Comparison of ENCODE assay signal across 8 mouse cellular contexts in genomic region chr12:38843801-38844295, GRCm38 (mm10).
DNase-seq lines count a peak whose midpoint lies in the region; ATAC-seq and TF ChIP-seq lines count a peak whose summit lies in the region.

No protein-coding gene starts in this region.

- H3K9me3 ChIP-seq in heart, embryonic 11.5 days (replicated peaks; ENCODE audit: control insufficient read depth, low read length): no peaks in the 10 kb centered on the region
- no peaks in the 10 kb centered on the region for H3K9me3 ChIP-seq in limb, embryonic 11.5 days (ENCODE audit: control insufficient read depth, low read length)

- H3K4me1 ChIP-seq in heart, embryonic 11.5 days (ENCODE audit: control insufficient read depth, insufficient read depth, low read length): no peaks in the 10 kb centered on the region
- no peaks in the 10 kb centered on the region for H3K4me1 ChIP-seq in heart, adult 2 months (ENCODE audit: control insufficient read depth, insufficient read depth, low read length)
- no peaks in the 10 kb centered on the region for H3K4me1 ChIP-seq in limb, embryonic 11.5 days (ENCODE audit: control insufficient read depth, insufficient read depth, low read length)

- H3K27ac ChIP-seq in heart, embryonic 11.5 days (ENCODE audit: low read depth, low read length): peak overlapping the region; percentile 62; the same call in 1 of the 2 replicates
- no peak overlapping the region for H3K27ac ChIP-seq in heart, adult 2 months
- no peak overlapping the region for H3K27ac ChIP-seq in limb, embryonic 11.5 days (replicated peaks; ENCODE audit: low read depth, low read length)

- H3K27me3 ChIP-seq in heart, embryonic 11.5 days (ENCODE audit: control insufficient read depth, insufficient read depth, low read length): no peaks in the 10 kb centered on the region
- no peaks in the 10 kb centered on the region for H3K27me3 ChIP-seq in heart, adult 2 months (ENCODE audit: control insufficient read depth, insufficient read depth, low read length)
- H3K27me3 ChIP-seq in limb, embryonic 11.5 days (ENCODE audit: control insufficient read depth, insufficient read depth, low read length): no peaks in the 10 kb centered on the region

- no peak overlapping the region for H3K4me2 ChIP-seq in heart, embryonic 11.5 days
- no peak overlapping the region for H3K4me2 ChIP-seq in limb, embryonic 11.5 days (ENCODE audit: low read depth, severe bottlenecking)

- H3K36me3 ChIP-seq in heart, embryonic 11.5 days (ENCODE audit: control insufficient read depth, insufficient read depth, low read length): no peaks in the 10 kb centered on the region
- no peaks in the 10 kb centered on the region for H3K36me3 ChIP-seq in heart, adult 2 months (ENCODE audit: control insufficient read depth, insufficient read depth, low read length)
- H3K36me3 ChIP-seq in limb, embryonic 11.5 days (ENCODE audit: control insufficient read depth, insufficient read depth, low read length): no peaks in the 10 kb centered on the region

- H3K4me3 ChIP-seq in heart, embryonic 11.5 days (ENCODE audit: low read depth, low read length): no peak overlapping the region
- no peak overlapping the region for H3K4me3 ChIP-seq in heart, adult 2 months
- H3K4me3 ChIP-seq in limb, embryonic 11.5 days (ENCODE audit: low read depth, low read length): no peak overlapping the region

- TF ChIP-seq CTCF in heart, adult 2 months (IDR thresholded peaks at IDR 0.05): no peak

- no peak for TF ChIP-seq POLR2A in heart, adult 2 months (IDR thresholded peaks at IDR 0.05; ENCODE audit: insufficient read depth, low read depth, low read length)

- peak; percentile 55; the same call in 1 of the 2 replicates for ATAC-seq in heart, embryonic 11.5 days (replicated peaks; ENCODE audit: insufficient number of reproducible peaks, low FRiP score, low TSS enrichment)
- peak; percentile 97 for ATAC-seq in limb, embryonic 11.5 days (ENCODE audit: insufficient number of reproducible peaks, low FRiP score, low TSS enrichment, low read depth)

- no peak for DNase-seq in heart, adult 2 months
- DNase-seq in forelimb bud, embryonic 11.5 days (ENCODE audit: low read depth, low spot score): peak; percentile 89
- peak; percentile 59 for DNase-seq in limb, embryonic 11.5 days (ENCODE audit: low spot score)
- peak; percentile 48 for DNase-seq in retina, embryonic 14.5 days (ENCODE audit: low spot score)
- DNase-seq in frontal cortex, postnatal 36 days (ENCODE audit: low spot score in 2 of 2): no peak
- DNase-seq in thymus, postnatal 10 days (ENCODE audit: low spot score in 2 of 2): no peak
- DNase-seq in thymus, postnatal 25 days: no peak

- no peak overlapping the region for H3K9ac ChIP-seq in heart, embryonic 11.5 days (ENCODE audit: low read depth, low read length)
- no peak overlapping the region for H3K9ac ChIP-seq in heart, adult 2 months (ENCODE audit: low read depth, low read length)
- no peak overlapping the region for H3K9ac ChIP-seq in limb, embryonic 11.5 days (ENCODE audit: low read length)

- 36% methylated on average over 1 of the region's 1 CpGs for WGBS in heart, embryonic 11.5 days (ENCODE audit: insufficient replicate concordance)
- 37% methylated on average over 1 of the region's 1 CpGs for WGBS in heart, adult 2 months
- 33% methylated on average over 1 of the region's 1 CpGs for WGBS in limb, embryonic 11.5 days

- H3K79me2 ChIP-seq in heart, adult 2 months (replicated peaks; ENCODE audit: control insufficient read depth, insufficient read depth, low read length): no peaks in the 10 kb centered on the region

- no peak for TF ChIP-seq EP300 in heart, adult 2 months (IDR thresholded peaks at IDR 0.05; ENCODE audit: insufficient read depth, low read depth, low read length)

- intact Hi-C loops in heart, adult 2 months (cut with DNase I): no loop called here

Comparison
In these comparisons a context has a peak if more than half of its experiments do, and no peak if none do; other contexts are left out.
1. DNase-seq: peak in forelimb bud, embryonic 11.5 days (single experiment), limb, embryonic 11.5 days (single experiment) and retina, embryonic 14.5 days (single experiment); none in heart, adult 2 months (0 of 2), frontal cortex, postnatal 36 days (0 of 2), thymus, postnatal 10 days (0 of 2) and thymus, postnatal 25 days (single experiment).